Mouse (Mus musculus): ENCODE results near the gene Chst11.

Gene Chst11

DNA sequence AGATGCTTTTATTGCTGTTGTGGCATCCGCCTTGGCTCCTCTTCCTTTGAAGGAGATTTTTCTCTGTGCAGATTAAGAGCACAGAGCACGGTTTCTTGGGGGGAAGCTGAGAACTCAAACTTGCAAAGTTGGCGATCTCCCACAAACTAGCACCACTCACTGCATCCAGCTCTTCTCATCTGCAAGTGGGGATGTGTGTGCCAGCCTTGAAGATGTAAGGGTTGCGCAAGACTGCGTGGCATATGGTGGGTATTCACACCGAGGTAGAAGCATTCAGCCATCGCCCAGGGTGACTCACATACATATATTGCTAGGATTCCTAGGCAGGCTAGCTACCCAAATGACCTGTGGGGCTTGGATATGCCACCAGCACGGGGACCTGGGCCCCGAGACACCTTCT is 52.9 kb downstream of the Chst11 start:
- no peak for DNase-seq

DNA sequence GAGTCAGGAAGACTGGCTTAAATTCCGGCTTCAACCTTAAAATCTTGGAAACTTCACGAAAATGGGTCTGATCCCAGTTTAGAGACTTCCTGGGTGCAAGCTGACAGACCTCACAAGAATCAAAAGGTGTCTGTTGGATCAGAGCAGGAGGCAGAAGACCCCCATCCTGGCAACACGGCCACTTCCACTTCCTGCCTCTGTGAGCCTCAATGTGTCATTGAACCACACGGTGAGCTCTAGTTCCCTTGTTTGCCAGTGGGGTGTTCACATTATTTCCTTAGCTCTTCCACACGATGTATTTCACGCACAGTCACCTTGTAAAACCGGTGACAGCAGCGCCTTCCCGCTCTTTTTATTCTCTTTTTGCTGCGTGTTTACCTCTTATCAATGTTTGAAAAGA is 54.1 kb downstream of the Chst11 start:
- no peak for DNase-seq

DNA sequence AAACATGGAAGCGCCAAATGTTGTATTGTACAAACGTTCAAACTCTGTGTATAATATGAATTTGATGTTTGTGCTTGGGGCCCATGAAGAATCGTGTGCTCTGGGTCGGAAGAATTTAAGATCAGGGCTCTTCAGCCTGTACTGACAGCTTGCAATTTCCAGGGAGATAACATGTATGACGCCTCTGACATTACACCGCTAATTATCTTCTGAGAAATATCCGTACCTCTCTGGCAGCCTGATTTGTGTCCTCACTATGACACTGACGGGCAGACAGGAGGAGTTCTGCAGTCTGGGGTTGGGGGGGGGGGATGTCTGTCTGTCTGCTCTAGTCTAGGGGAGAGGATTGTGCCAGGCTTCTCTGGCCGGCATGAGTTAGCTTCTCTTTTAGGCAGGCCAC is 56.6 kb downstream of the Chst11 start:
- no peak for DNase-seq

DNA sequence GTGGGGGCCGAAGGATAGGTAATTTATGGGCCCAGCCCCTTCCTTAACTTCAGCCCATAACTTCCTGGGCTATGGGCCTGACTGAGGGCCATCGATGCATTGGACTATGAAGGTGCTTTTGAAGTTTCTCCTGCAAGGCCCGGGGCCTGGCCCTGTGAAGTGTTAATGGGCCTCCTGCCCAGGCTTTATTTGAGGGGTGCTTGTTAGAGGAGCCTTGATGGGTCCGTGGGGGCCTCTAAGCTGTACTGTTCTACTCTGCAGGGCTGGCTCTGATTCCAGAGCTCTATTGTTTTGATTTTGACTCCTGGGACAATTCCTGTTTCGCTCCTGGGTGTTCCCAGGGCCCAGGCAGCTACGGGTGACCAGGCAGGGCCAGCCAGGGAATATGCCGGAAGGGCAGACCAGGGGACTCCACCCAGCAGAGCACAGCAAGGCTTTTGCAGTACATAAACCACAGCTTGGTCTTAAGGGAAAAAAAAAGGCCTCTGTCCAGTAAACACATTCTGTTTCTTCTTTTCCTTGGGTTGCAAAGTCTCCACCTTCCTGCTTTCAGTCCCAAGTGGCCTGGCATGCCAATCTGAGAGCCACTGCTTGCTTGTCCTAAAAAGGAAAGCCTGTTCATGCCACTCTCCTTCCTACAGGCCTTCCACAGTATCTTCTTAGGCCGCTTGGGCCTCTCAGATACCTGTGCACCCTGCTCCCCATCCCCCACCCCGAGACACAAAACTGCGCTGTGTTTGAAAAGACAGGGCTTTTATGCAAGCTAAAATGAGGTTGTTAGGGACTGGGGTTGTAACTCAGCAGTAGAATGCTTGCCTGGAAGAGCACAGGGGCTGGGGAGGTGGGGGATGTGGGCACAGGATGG is 57.5 kb downstream of the Chst11 start:
- DNase-seq: peak; percentile 71

DNA sequence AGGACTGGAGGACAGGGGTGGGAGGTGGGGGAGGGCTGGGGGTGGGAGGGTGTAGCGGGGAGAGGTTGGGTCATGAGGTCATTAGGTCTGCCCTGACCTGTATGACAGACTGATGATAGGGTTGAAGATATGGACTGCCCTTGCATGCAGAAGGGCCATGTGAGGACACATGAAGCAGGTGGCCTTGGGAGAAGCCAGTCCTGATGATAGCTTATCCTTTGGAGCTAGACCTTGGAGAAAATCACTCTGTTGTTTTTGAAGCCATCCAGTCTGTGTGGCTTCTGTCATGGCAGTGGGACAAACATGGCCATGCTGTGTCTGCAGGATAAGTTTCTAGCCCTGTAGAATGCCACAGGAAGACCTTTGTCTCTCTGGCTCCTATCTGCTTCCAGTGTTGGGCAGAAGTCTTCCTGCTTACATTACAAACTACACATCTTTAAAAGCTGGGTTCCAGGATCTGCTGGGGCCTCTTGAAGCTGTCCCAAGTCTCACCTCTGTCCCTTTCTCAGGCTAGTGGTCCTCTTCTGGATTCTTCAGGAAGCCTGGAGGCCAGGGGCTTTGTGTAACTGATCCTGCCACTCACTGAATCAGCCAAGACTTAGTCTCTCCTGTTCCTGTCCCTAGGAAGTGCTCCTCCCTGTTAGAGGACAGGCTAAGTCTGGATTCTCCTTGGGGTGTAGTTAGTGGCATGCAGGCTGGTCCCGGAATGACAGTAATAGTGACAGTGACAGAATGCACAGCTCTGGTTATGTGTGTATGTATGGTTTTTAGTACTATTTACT is 58.4 kb downstream of the Chst11 start:
- DNase-seq: no peak

DNA sequence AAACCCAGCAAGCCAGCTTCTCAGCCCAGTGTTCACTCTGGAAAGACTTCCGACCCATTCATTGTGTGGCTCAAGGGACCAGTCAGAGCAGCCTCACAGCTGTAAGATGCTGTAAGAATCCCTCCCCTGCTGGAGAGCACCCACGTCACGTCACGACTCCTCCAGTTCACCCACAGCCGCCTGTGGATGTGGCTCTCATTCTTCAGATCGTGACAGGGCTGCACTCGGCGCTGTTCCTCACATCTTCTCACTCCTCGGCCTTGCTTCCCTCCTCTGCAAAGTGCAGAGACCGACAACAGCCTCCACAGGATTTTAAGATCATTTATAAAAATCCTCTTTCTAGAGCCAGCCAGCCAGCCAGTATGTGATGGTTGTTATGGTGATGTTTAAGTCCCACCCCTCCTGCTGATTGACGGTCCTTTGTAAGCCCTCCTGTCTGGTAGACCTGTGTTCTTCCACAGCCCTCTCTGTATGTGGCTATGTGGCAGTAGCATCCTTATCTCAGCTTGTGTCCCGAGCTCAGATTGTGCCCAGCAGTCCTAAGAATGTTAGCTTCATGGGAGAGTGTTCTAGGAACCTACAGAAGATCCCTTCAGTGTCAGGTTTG is 64.0 kb downstream of the Chst11 start:
- DNase-seq: no peak

DNA sequence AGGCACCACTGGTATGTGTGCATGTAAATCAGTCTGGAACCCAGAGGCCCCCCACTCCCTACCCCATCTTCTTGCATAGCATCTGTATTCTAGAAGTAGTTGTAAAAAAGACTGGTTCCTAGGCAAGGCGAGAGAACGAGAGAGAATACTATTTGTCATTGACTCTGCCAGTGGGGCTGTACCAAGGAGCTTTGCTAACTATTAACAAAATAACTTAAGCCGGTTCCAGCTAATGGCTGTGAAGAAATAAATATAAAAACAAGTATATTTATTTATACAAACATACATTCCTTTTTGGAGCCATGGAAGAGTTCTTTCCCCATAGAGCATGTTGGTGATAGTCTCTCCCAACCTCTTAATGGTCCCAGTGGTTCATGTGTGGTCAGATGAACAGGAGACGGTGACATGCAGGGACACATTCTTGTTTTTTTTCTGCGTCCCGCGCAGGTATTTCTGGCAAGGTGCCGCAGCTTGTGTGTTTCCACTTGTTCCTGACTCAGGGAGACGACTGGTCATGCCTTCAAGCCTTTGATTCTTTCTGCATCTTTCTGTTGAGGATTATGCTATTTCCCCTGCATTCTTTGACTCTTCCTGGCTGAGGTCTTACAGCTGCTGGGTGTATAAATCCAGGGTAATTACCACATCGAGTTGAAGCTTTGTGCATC is 68.7 kb downstream of the Chst11 start:
- DNase-seq: peak; percentile 58

DNA sequence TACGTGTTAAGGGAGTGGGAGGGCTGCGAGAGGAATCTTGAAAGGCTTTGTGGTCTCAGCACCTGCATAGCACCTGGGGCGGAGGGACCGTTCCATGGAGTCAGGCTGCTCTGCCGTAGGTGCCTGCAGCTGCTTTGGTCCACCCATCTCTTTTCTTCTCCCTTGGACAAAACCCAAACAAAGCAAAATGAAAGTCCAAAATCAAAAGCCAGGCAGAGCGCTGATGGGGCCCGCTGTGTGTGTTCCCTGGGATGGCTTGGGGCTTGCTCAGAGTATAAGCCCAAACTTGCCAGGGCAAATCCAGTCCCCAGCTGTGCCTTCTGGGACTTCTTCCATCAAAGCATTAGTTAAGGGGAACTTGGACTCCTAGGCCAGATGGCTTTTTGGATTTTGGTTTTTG is 71.0 kb downstream of the Chst11 start:
- DNase-seq: no peak

DNA sequence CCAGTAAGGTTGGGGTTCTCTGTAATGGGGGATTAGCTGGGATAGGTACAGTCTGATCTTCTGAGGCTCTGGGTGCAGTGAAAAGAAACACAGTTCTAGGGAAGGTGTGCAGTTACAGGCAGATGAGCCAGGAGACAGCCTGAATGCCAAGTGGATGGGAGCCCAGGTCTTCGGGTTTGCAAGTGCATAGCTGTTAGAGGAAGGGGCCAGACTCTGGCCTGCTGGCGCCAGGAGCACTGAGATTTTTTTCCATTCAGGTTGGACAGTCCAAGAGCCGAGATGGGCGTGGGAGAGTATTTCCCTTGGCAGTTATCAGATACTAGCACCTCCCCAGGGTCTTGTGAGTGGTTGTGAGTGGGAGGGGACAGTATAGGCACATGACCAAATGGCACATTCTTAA is 71.6 kb downstream of the Chst11 start:
- no peak for DNase-seq

DNA sequence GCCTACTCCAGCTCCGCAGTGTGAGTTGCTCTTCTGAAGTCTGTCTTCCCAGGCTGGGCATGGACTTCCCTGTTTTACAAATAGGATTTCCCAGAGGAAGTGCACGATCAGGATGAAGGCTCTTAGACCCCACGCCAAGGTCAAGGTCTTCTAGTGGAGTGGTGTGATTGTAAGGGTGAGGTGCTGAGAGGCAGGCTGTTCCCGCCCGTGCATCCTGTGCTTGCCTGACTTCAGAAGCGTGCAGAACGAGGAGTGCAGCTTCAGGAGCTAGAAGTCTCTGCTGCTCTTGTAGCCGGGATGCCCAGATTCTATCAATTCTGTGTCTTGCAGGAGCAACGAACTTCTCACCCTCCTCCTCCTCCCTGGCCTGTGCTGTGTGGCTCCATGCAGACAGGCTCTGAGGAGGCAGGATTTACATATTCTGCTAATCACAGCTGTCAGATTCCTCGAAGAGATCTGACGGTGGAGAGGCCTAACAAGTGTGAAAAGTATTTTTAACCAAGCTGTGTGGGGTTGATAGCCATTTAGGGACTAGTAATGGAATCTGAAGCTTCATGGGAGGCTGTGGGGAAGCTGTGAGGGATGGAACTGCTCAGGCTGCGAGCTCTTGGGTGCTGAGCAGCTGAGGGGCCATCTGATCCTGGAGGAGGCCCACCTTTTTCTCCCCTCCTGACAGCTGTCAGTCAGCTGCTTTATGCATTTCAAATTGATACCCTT is 74.9 kb downstream of the Chst11 start:
- no peak for DNase-seq

DNA sequence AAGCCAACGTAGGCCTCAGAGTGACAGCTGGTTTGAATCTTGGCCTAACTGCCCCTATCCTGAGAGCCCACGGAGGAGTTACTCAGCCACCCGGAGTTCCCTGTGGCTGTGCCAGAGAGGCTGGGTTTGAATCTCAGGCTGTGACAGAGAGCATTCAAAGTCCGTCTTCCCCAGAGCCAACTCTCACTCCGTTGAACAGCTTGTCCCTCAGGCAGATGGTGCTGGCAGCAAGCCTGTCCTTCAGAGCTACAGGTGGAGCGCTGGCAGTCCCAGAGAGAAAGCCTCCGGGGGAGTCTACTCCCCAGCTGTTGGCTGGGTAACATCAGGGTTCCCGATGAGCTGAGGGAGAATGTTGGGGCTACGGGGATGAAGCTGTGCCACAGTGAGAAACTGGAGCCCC is 77.0 kb downstream of the Chst11 start:
- DNase-seq: no peak

DNA sequence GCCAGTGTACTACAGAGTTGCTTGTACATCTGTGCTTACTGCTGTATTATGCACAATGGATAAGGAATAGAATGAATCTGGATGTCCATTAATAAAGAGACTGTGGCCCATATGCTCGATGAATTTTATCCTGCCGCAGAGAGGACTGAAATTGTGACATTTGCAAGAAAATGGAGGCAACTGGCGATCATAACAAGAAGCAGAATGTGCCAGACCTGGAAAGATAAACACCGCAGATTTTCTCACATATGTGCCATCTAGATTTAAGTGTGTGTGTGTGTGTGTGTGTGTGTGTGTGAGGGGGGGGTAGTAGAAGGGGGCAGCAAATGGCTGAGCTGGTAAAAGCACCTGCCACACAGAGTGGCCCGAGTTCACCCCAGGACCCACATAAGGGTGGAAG is 79.5 kb downstream of the Chst11 start:
- no peak for DNase-seq

DNA sequence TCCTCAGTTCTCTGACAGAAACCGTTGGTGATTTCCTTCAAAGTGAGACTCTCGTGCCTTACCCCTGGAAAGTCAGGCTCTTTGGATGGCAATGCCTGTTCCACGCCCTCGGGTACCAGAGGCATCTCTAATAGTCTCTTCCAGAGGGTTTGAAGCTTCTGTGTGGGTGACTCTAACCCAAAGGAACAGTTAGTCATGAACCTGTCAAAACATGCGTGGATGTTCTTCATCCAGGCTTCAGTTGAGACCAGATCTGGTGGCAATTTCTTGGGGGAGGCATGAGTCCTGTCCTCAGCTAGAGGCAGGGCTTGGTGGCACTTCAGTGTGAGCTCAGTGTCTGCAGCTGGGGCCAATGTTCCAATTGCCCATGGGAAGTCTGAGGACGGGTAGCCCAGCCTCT is 80.9 kb downstream of the Chst11 start:
- DNase-seq: no peak

DNA sequence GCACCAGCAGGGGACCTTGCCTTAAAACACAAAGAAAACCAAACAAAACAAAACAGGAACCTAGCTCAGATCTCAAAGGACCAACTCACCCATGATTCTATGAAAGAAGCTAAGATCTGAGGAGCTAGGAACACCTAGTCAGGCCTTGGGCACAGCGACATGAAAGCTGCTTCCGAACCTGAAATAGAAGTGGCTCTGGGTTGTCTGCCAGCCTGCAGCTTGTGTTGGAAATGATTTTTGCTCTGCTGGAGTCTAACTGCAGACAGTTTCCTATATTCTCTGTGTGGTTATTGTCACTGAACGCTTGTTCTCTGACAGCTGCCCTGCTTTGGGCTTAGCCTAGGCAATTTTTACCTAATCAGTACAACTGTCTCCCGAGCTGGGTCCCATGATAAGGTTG is 82.0 kb downstream of the Chst11 start:
- DNase-seq: no peak

DNA sequence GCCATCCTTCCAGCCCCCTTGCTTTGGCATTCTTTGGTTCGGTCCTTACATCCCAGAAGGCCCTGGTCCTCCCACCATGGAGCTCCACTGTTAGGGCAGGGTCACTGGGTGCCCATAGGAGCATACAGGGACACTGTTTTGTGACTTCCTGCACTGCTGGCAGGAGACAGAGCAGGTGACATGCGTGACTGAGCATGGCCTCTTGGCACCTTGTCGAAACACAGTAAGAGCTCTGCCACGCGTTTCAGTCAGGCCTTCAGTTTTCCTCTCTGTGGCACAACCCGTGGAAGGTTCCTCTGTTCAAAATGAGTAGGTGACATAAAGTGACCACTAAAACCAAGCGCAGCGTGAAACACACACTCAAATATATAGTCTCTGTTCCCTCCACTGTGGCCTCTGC is 83.2 kb downstream of the Chst11 start:
- no peak for DNase-seq

DNA sequence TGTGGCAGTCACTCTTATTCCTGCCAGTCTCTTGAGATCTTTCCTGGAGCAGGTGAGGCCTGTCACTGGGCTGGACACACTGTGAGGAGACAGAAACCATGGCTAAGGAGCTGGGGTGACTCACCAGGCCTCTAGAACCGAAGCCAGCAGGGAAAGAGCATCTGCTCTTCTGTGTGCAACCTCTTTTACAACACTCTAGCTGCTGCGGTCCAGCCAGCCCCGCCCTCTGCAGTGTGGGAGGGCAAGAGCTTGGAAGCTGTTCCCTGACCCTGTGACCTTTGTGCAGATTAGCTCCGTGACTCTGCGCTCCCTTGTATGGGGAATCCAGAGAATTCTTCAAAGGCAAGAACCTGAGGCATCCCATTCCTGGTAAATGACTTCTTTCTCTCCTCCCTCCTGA is 84.5 kb downstream of the Chst11 start:
- DNase-seq: peak; percentile 46

DNA sequence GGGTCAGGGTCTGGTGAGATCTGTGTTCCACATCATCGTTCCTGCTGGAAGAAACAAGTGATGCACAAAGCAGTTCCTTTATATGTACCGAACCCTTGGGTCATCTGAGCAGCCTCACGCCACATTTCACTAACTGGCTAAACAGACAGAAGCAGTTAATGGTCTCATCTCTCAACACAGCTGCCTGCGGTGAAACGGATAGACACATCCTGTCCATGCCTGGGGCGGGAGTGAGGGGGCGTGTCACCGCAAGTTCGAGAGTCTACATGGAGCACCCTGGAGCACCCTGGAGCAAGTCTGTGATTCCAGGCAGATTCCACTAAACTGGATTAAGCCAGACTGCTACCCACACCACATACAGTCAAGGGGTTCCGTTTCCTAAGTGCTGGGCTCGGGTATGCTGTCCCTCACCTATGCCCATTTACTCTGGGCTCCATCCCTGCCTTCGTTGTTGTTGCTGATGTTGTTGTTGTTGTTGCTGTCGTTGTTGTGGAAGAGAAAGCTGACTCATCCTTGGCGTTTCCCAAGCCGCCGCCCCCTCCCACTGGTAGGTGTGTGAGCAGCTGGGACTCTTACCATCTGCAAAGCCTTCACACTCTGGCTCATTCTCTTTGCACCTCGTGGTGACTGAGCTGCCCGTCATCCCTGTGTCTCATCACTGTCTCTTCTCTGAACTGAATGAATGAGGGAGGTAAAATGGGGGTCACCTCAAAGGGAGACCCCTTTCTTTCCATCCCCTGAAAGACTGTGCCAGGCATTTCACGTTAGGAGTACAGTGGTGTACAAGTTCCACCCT is 86.7 kb downstream of the Chst11 start:
- DNase-seq: peak; percentile 33

DNA sequence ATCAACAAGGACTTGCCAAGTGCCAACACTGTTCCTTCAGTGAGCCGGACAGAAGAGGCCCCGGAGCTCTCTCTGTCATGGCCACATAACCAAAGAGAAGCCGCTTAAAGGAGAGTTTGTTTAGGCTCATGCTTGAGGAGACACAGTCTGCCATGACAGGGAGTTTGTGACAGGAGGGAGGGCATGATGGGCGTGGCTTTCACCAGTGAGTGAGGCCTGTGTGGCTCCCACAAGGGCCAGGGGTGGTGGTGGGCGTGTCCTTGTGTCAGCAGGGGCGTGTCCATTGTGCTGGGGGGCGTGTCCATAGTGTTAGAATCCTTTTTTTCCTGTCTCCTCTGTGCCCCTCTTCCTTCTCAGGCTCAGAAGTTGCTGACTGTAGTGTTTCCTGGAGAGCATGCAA is 87.8 kb downstream of the Chst11 start:
- DNase-seq: peak; percentile 46

DNA sequence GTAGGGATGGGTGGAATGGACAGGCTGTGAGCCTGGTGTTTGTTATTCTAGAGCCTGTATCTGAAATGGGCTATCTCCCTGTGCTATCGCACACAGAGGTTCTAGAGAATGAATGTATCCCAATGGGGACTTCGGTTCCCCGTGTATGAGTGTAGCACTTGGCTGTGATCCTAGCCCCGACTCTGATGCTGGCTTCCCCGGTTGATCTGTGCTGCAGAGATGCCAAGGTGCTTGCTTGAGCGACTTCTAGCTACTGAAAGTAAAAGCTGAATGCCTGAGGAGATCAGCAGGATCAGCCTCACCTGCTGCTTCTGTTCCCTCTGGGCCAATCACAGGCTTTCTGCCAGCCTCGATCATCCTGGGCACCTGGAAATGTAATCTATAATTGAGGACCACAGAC is 91.5 kb downstream of the Chst11 start:
- no peak for DNase-seq

DNA sequence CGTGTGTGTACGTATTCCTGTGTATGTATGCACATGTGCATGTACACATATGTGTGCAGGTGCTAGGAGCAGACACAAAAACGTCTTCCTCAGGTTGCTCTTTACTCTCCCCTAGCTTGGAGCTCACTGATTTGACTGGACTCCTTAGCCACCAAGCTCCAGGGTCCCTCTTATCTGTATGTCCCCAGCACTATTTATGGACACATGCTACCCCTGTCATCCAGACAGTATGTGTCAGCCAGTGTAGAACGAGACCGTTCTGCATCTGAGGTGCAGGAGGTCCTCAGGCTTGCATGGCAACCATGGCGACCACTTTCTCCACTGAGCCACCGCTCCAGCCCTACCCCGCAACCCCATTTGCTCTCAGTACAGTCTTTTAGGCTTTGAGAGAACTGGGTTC is 93.4 kb downstream of the Chst11 start:
- no peak for DNase-seq

DNA sequence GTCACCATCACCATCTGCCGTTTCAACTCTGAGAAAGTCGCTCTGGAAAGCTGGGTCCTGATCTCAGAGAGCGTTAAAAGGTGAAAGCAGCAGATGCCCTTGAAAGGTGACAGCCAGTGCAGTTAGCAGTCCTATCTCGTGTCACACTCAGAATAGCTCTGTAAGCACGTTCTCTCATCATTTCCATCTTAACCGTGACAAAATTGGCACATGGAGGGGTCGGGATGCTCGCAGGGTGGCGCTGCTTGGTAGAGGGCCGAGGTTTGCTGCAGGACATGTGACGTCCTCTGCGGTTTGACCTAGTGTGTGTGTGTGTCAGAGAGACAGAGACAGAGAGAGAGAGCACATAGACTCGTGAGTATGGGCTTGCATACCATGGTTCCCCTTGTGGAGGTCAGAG is 94.5 kb downstream of the Chst11 start:
- no peak for DNase-seq

DNA sequence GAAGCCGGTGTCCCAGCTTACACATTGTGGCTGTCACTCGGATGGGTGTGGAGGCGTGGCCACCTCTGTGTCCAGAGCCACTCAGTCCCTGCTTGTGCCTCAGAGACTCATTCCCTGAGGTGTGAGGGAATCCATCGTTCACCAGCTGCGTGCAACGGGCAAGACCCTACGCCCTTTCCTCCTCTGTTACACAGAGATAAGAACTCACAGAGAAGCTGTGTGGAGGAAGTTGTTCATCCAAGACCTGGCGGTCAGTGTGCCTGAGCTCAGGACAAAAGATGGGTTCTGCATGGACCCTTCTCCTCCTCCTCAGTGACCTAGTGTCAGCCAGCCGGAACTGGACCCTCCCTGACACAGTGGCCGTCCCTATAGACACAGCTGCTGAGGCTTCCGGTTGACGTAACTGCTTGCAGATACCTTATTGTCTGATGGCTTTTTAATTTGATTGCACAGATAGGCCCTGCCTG is 95.0 kb downstream of the Chst11 start:
- peak; percentile 50 for DNase-seq
